Mouse (Mus musculus): ENCODE data around the gene Psd4.

DNA sequence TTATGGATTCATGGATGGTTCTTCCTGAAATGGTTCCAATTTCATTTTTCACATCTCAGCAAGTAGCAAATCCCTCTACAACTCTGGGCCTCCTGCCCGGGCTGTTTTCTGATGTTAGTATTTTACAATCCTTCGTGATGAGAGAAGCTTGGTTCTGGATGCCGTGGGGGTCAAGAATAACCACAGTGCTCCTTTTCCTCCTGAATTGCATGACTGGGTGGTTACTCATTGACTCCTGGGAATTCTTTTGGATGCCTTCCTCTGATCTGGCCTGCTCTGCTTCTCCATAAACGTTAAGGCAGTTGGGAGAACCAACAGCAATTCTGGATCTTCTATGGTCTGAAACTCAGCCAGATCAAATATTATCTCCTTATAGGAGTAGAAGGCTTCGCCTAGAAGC lies 85.8 kb downstream of the Psd4 start:
- TF ChIP-seq CTCF (IDR thresholded peaks at IDR 0.05; ENCODE audit: extremely low read depth, insufficient read depth, insufficient read length, insufficient replicate concordance) (no peak), POLR2A (IDR thresholded peaks at IDR 0.05; ENCODE audit: low read depth, low read length) (no peak)

All from spleen, adult 2 months (tissue).